Mouse (Mus musculus): ENCODE results near the gene Hs1bp3.
A peak's percentile ranks its signal among the peaks of the same experiment; 100 is the strongest.

Gene Hs1bp3

GRCm38 (mm10) chr12:8313270-8313771, at the start of gene Hs1bp3:
TSS of gene Hs1bp3 (plus strand) at chr12:8313432.
- DNase-seq (ENCODE audit: low read depth in 1 of 2, low spot score in 2 of 2) = peak; percentile 50 to 69

- DNase-seq (ENCODE audit: low read depth in 1 of 2, low spot score in 2 of 2) = no peak
Observed at GRCm38 (mm10) chr12:8266311-8266710, 46.9 kb upstream of the Hs1bp3 start.

- DNase-seq (ENCODE audit: low read depth in 1 of 2, low spot score in 2 of 2) = no peak
Observed at GRCm38 (mm10) chr12:8269627-8270026, 43.6 kb upstream of the Hs1bp3 start.

- DNase-seq (ENCODE audit: low read depth in 1 of 2, low spot score in 2 of 2) = no peak
Observed at GRCm38 (mm10) chr12:8271405-8271804, 41.8 kb upstream of the Hs1bp3 start.

GRCm38 (mm10) chr12:8273471-8274171, 39.6 kb upstream of the Hs1bp3 start:
- no peak for DNase-seq (ENCODE audit: low read depth in 1 of 2, low spot score in 2 of 2)

- DNase-seq (ENCODE audit: low read depth in 1 of 2, low spot score in 2 of 2) = no peak
Observed at GRCm38 (mm10) chr12:8275424-8275823, 37.8 kb upstream of the Hs1bp3 start.

- no peak for DNase-seq (ENCODE audit: low read depth in 1 of 2, low spot score in 2 of 2)
Observed at GRCm38 (mm10) chr12:8281225-8282017, 31.8 kb upstream of the Hs1bp3 start.

GRCm38 (mm10) chr12:8287970-8288369, 25.3 kb upstream of the Hs1bp3 start:
- DNase-seq (ENCODE audit: low read depth in 1 of 2, low spot score in 2 of 2) = no peak

GRCm38 (mm10) chr12:8289099-8289498, 24.1 kb upstream of the Hs1bp3 start:
- no peak for DNase-seq (ENCODE audit: low read depth in 1 of 2, low spot score in 2 of 2)

GRCm38 (mm10) chr12:8289499-8289898, 23.7 kb upstream of the Hs1bp3 start:
- DNase-seq (ENCODE audit: low read depth in 1 of 2, low spot score in 2 of 2) = no peak

- no peak for DNase-seq (ENCODE audit: low read depth in 1 of 2, low spot score in 2 of 2)
Observed at GRCm38 (mm10) chr12:8291157-8291853, 21.9 kb upstream of the Hs1bp3 start.

- DNase-seq (ENCODE audit: low read depth in 1 of 2, low spot score in 2 of 2) = no peak
Observed at GRCm38 (mm10) chr12:8295307-8295913, 17.8 kb upstream of the Hs1bp3 start.

- no peak for DNase-seq (ENCODE audit: low read depth in 1 of 2, low spot score in 2 of 2)
Observed at GRCm38 (mm10) chr12:8296154-8296553, 17.1 kb upstream of the Hs1bp3 start.

GRCm38 (mm10) chr12:8297586-8298214, 15.5 kb upstream of the Hs1bp3 start:
- DNase-seq (ENCODE audit: low read depth in 1 of 2, low spot score in 2 of 2) = no peak

GRCm38 (mm10) chr12:8298361-8299142, 14.7 kb upstream of the Hs1bp3 start:
- DNase-seq (ENCODE audit: low read depth in 1 of 2, low spot score in 2 of 2) = no peak

GRCm38 (mm10) chr12:8299143-8300110, 13.8 kb upstream of the Hs1bp3 start:
- no peak for DNase-seq (ENCODE audit: low read depth in 1 of 2, low spot score in 2 of 2)

GRCm38 (mm10) chr12:8300111-8300480, 13.1 kb upstream of the Hs1bp3 start:
- no peak for DNase-seq (ENCODE audit: low read depth in 1 of 2, low spot score in 2 of 2)

GRCm38 (mm10) chr12:8300521-8300920, 12.7 kb upstream of the Hs1bp3 start:
- DNase-seq (ENCODE audit: low read depth in 1 of 2, low spot score in 2 of 2) = no peak
